Mouse (Mus musculus) liver, embryonic 16.5 days (tissue): ENCODE data around the gene Stard9. TPM values are rescaled to one million over a fixed set of nuclear protein-coding genes. Genes with fewer than 3 reads are reported as not detected.

ENCODE experiments used
- ATAC-seq: fragments of 200-750 bp; cut with Nextera tagmentation; 2 replicates; pipeline ENCODE4 v1.8.0; 2017; ENCODE audit warnings: low read depth, mild to moderate bottlenecking, moderate number of reproducible peaks, moderate library complexity
- H3K27ac ChIP-seq: fragments of 300-500 bp; sonication (generic); 2 replicates; pipeline ENCODE4 v1.5.1; 2014; ENCODE audit warnings: mild to moderate bottlenecking, low read length
- H3K27me3 ChIP-seq: fragments of 300-500 bp; sonication (generic); 2 replicates; pipeline ENCODE4 v1.6.1; 2014; ENCODE audit warnings: low read depth, low read length, mixed read lengths; ENCODE audit not compliant: control insufficient read depth, insufficient read depth
- H3K36me3 ChIP-seq: fragments of 300-500 bp; sonication (generic); 2 replicates; pipeline ENCODE4 v1.6.1; 2014; ENCODE audit warnings: mild to moderate bottlenecking; ENCODE audit not compliant: control insufficient read depth, insufficient read depth
- H3K4me1 ChIP-seq: fragments of 300-500 bp; sonication (generic); 2 replicates; pipeline ENCODE4 v1.6.1; 2014; ENCODE audit warnings: low read depth, low read length, mixed read lengths; ENCODE audit not compliant: control insufficient read depth
- H3K4me2 ChIP-seq: fragments of 300-500 bp; sonication (generic); 2 replicates; pipeline ENCODE4 v1.6.1; 2014; ENCODE audit warnings: low read depth, low read length, mixed read lengths
- H3K4me3 ChIP-seq: fragments of 300-500 bp; sonication (generic); 2 replicates; pipeline ENCODE4 v1.5.1; 2014; ENCODE audit warnings: low read depth, mild to moderate bottlenecking, low read length
- H3K9ac ChIP-seq: fragments of 300-500 bp; sonication (generic); 2 replicates; pipeline ENCODE4 v1.6.1; 2014; ENCODE audit warnings: low read depth, low read length
- H3K9me3 ChIP-seq: fragments of 300-500 bp; sonication (generic); replicated peaks from 2 replicates; pipeline ENCODE4 v1.6.1; 2016; ENCODE audit warnings: low read length; ENCODE audit not compliant: control insufficient read depth
- WGBS: fragments of 180-500 bp; shearing (Covaris S2); extraction: QIAGEN DNeasy Blood & Tissue Kit; methylation state at CpG from one replicate; pipeline ENCODE4 v1.1.7; 2014; ENCODE audit not compliant: insufficient replicate concordance; 5-methylcytosine and 5-hydroxymethylcytosine counted together
- polyA plus RNA-seq: library from polyadenylated mRNA; unstranded; fragments of >200 nt; fragmentation: Nextera tagmentation; extraction: Ambion mirVana; gene quantifications from 2 replicates; pipeline ENCODE4 v1.2.1, GENCODE M21; 2015

Gene Stard9
- 0.92 and 0.94 TPM in 2 replicates for polyA plus RNA-seq

DNA sequence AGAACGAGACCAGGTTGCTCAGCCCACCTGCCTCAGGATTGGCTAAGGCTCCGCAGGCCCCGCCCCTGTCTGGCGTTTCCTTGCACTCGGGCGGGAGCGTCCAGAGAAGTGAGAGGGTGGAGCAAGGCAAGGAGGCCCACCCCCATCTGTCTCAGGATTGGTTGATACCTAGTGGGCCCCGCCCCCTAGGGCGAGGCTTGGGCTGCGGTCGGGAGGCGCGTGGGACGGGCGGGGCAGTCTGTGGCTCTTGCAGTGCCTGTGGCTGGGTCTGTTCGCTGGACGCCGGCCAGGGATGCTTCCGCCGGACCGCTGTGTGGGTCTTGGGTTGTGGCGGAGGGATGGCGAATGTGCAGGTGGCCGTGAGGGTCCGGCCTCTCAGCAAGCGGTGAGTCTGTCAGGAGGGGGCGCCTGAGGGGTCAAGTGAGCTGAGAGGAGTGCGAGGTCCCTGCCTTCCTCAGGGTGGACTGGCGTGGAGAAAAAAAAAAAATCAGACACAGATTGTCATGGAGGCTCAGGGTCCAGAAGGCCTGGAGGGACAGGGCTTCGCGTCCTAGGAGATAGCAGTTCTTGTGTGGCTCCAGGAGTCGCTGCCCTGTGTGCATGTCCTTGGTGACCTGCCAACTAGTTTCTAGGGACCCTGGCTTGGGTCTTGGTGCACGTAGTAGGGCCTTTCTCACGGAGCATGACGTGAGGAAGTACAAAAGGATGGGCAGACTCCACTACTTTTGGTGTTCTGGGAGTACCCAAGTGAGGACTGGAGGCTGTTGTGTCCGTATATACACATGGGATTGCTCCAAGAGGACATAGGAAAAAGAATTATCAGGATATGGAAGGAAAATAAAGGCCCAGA is at the start of gene Stard9:
Gene Stard9 (plus strand): TSS at position 236 of the 850 bp plus-strand sequence.
- Histone ChIP-seq H3K4me1 (peaks cover 26% of the 10 kb centered on the region), H3K36me3 (no peaks in the 10 kb centered on the region), H3K4me2 (peak within 1 kb of the TSS; percentile 83), H3K27ac (no peak within 1 kb of the TSS), H3K27me3 (peaks cover 7% of the 10 kb centered on the region), H3K9ac (peak within 1 kb of the TSS; percentile 40), H3K4me3 (peak within 1 kb of the TSS; percentile 59), H3K9me3 (no peaks in the 10 kb centered on the region)
- ATAC-seq = peak; percentile 99
- 3% methylated on average over 36 of the region's 36 CpGs for WGBS

DNA sequence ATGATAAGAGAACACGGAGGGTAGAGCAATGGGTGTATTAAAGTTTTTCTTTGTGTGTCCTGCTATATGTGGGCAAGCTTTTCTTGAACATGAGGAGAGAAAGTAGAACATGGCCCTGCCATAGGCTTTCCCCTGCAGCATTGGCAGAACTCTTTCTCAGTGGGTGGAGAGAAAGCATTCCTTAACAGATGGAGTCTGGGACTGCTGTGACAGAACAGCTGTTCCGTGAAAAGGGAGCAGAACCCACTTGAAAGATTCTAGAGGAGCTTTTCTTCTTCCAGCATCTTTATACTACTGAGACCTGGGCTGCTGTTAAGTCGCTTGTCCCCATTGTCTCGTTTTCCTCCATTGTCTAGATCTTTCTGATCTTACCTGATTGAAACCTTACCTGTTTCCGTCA is 39.2 kb upstream of the Stard9 start:
- 75% methylated on average over 5 of the region's 5 CpGs for WGBS
- H3K9ac ChIP-seq = no peak overlapping the region
- peaks cover 5% of the 10 kb centered on the region for H3K36me3 ChIP-seq
- no peaks in the 10 kb centered on the region; the same call in 1 of the 2 replicates for H3K4me1 ChIP-seq
- H3K27ac ChIP-seq = no peak overlapping the region
- no peak overlapping the region for H3K4me3 ChIP-seq
- no peak for ATAC-seq
- no peaks in the 10 kb centered on the region for H3K9me3 ChIP-seq
- H3K4me2 ChIP-seq = no peak overlapping the region
- H3K27me3 ChIP-seq = no peaks in the 10 kb centered on the region

DNA sequence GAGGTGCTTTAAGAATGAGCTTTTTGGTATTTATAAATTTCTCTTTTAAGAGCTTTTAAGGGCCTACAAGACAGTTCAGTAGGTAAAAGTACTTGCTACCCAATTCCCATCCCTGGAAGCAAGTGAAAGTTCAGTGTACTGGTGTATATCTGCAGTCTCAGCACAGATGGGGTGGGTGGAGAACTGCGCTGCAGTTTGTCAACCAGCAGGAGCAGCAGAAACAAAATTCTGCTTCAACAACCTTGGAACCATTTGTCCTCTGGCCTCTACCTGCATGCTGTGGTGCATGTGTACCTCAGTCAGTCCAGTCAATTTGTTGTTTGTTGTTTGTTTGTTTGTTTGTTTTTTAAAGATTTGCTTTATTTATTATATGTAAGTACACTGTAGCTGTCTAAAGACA is 36.7 kb upstream of the Stard9 start:
- 94% methylated on average over 1 of the region's 1 CpGs for WGBS
- H3K36me3 ChIP-seq = peaks cover 19% of the 10 kb centered on the region
- ATAC-seq = no peak

DNA sequence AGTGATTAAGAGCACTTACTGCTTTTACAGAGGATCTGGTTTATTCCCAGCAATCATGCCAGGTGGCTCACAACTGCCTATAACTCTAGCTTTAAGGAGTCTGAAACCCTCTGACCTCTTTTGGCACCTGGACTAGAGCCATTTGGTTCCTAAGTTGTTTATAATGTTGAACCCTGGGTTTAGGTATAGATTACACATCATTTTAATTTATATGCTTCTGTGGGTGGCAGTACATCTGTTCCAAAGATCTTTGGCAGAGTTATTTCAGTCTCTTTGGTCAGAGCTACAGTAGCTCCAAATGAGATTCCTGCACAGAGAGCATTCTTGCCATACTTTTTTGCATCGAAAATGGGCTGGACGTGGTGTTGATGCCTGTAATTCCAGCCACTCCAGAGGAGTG is 31.2 kb upstream of the Stard9 start:
- Histone ChIP-seq H3K9me3 (no peaks in the 10 kb centered on the region), H3K27ac (no peak overlapping the region), H3K9ac (no peak overlapping the region), H3K4me1 (no peaks in the 10 kb centered on the region), H3K36me3 (peaks cover 30% of the 10 kb centered on the region), H3K4me3 (no peak overlapping the region), H3K4me2 (no peak overlapping the region), H3K27me3 (no peaks in the 10 kb centered on the region)
- no peak for ATAC-seq
- 80% methylated on average over 2 of the region's 2 CpGs for WGBS

More for the DNA sequence above, 36.7 kb upstream of the Stard9 start:
- Histone ChIP-seq H3K4me1 (no peaks in the 10 kb centered on the region; the same call in 1 of the 2 replicates), H3K4me2 (no peak overlapping the region), H3K9ac (no peak overlapping the region), H3K27me3 (no peaks in the 10 kb centered on the region), H3K9me3 (no peaks in the 10 kb centered on the region), H3K27ac (no peak overlapping the region), H3K4me3 (no peak overlapping the region)

DNA sequence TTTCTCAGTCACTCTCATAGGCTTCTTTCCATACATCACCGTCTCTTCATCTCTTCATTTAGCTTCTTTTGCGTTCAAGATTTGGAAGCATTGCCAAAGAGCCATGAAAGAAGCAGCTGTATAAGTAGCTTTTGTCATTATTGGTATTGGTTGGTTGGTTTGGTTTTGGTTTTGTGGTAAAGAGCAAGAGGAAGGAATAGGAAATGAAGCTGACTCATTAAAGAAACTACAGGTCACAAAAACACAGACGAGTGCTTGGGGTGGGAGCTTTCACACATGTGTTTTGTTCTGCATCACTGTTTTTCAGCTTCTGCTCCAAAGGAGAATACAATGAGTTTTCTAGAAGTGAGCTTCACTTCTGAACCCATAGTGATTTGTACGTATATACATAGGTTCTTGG is 29.4 kb upstream of the Stard9 start:
- WGBS = 72% methylated on average over 4 of the region's 4 CpGs
- Histone ChIP-seq H3K4me3 (no peak overlapping the region), H3K9ac (no peak overlapping the region), H3K27ac (no peak overlapping the region), H3K4me2 (no peak overlapping the region), H3K36me3 (peaks cover 27% of the 10 kb centered on the region), H3K9me3 (no peaks in the 10 kb centered on the region), H3K27me3 (no peaks in the 10 kb centered on the region), H3K4me1 (no peaks in the 10 kb centered on the region)
- ATAC-seq = no peak

DNA sequence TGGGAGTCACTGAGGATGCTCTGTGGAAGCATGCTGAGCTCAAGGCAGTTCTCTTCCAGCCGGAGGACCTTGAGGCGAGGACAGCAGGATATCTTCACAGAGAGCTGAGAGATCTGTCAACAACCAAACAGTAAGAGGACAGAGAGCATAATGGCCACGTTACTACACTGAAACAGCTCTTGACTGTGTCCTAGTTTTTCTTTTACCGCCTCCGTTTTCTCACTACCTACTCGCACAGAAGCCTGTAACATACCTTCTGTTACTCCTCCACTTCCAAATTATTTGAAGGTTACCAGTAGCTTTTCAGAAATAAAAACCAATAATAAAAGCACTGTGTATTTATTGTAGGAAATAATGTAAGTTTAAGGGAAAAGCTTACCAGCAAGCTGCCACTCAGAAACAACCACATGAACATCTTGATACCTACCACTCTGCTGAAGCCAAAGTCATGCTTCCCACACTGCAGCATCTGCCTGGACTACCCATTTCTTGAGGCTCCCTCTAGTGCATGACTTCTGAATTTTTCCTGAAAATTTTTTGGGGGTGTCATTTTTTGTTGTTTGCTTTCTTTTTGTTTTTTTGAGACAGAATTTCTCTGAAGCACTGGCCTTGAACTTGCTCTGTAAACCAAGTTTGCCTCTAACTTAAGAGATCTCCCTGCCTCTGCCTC is 22.8 kb upstream of the Stard9 start:
- WGBS = 77% methylated on average over 6 of the region's 6 CpGs

DNA sequence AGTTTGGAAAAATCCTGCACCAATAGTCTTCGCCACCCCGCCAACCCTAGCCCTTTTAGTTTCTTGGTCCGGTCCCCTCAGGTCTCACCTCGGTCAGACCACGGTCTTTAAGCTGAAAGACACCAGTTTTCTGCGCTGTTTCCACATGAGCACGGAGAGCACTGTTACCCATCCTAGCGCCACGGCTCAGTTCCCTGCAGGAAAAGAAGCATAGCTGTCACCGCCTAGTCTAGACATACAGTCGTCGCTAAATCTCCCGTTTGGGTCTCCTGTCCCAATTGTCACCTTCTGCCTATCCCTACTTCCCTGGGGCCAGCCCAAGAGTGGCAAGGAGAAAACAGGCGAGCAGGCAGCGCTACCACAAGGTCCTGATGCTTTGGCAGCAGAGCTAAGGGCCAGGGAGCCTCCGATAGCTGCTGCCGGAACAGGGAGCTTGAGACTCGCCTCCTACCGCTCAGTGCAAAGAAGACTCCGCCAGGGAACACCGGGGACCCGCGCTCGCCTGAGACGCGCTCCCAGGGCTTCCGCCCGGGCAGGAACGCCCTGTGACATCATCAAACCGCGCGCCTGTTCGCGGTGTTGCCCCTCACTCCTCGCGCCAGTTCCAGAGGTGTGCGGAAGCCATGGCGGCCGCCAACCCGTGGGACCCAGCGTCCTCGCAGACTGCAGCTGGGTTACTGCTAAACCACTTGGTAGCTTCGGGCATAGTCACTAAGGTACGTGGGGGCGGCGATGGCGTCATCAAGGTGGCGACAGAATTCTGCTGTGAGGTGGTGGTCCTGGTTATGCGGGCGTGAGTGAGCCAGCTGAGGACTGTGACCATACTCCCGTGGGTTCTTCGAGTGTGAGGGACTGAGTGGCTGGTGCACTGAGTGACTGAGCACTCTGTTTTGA is 19.8 kb upstream of the Stard9 start, which contains the start of the genes Haus2 and Lrrc57:
Gene Haus2 (plus strand): TSS at position 554 of the 894 bp plus-strand sequence.
Gene Lrrc57 (minus strand): TSS at position 691 of the 894 bp plus-strand sequence.
- peaks cover 16% of the 10 kb centered on the region for H3K4me1 ChIP-seq
- WGBS = under 1% methylated on average over 52 of the region's 52 CpGs
- peak within 1 kb of the TSS; percentile 84 for H3K27ac ChIP-seq

More for the DNA sequence above, 22.8 kb upstream of the Stard9 start:
- Histone ChIP-seq H3K4me1 (peaks cover 16% of the 10 kb centered on the region), H3K27me3 (no peaks in the 10 kb centered on the region), H3K9ac (no peak overlapping the region), H3K9me3 (no peaks in the 10 kb centered on the region), H3K36me3 (peaks cover 3% of the 10 kb centered on the region; the same call in 1 of the 2 replicates), H3K4me3 (no peak overlapping the region), H3K4me2 (no peak overlapping the region), H3K27ac (no peak overlapping the region)
- ATAC-seq = no peak

DNA sequence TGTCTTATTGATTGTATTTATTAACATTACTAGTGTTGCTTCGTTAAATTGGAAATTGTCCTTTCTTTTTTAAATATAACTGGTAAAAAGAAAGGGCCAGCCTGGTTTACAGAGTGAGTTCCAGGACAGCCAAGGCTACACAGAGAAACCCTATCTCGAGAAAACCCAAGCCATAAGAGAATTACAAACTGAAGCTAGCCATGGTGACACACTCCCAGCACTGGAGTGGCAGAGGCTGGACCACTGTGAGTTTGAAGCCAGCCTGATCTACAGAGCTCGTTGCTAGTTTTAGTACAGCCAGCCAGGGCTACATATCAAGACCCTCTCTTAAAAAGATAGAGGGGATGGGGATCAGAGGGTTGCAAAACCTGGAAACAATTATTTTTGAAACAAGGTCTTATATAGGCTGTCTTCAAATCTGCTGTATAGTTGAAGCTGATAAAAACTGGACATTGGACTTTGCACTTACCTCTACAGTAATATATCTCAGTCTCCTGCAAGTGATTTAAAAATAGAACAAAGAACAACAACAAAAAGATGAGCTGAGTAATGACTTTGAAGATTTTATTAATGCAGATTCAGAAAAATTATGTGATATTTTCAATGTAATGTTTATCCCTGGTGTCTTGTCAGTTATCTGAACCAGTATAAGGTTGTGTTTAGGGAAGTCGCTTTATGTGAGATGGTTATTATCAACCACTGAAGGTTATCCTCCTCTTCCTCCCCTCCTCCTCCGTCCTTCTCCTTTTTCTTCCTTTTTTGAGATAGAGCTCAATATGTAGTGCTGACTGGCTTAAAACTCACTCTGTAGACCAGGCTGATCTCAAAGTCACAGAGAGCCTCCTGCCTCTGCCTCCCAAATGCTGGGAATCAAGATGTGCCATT is 12.4 kb upstream of the Stard9 start:
- 63% methylated on average over 5 of the region's 5 CpGs for WGBS
- no peak for ATAC-seq

More for the DNA sequence above, 19.8 kb upstream of the Stard9 start, which contains the start of the genes Haus2 and Lrrc57:
- H3K9me3 ChIP-seq = no peaks in the 10 kb centered on the region
- peak within 1 kb of the TSS; percentile 81 for H3K4me2 ChIP-seq
- no peaks in the 10 kb centered on the region for H3K27me3 ChIP-seq
- peak within 1 kb of the TSS; percentile 98 for H3K4me3 ChIP-seq
- ATAC-seq = peak; percentile 96
- H3K9ac ChIP-seq = peak within 1 kb of the TSS; percentile 70
- H3K36me3 ChIP-seq = peaks cover 10% of the 10 kb centered on the region

More for the DNA sequence above, 12.4 kb upstream of the Stard9 start:
- Histone ChIP-seq H3K36me3 (peaks cover 27% of the 10 kb centered on the region), H3K4me2 (no peak overlapping the region), H3K27me3 (no peaks in the 10 kb centered on the region), H3K9ac (no peak overlapping the region), H3K9me3 (no peaks in the 10 kb centered on the region), H3K4me3 (no peak overlapping the region), H3K27ac (no peak overlapping the region), H3K4me1 (no peaks in the 10 kb centered on the region; the same call in 1 of the 2 replicates)
